Mouse (Mus musculus) fibroblast of lung, adult 2 months (primary cell): Measurements from ENCODE around the gene Zc2hc1c.
"Not testable (repeated sequence)": the region's sequence is repeated elsewhere in the genome, so short reads cannot be mapped to it uniquely, and the experiment has no call there.

Source experiments
- DNase-seq: peaks from one replicate; pipeline ENCODE4 v3.0.0-alpha.2; 2011; ENCODE audit warnings: low read depth

The Zc2hc1c gene

GRCm38 (mm10) chr12:85288486-85289156 lies at the start of gene Zc2hc1c:
Gene Zc2hc1c, plus strand, starts transcription at chr12:85288591.
- peak; percentile 78 for DNase-seq

- no peak for DNase-seq
Observed at GRCm38 (mm10) chr12:85252083-85252482, 36.3 kb upstream of the Zc2hc1c start.

- no peak for DNase-seq
Observed at GRCm38 (mm10) chr12:85256074-85256751, 32.2 kb upstream of the Zc2hc1c start.

GRCm38 (mm10) chr12:85257008-85257639 lies 31.3 kb upstream of the Zc2hc1c start:
- DNase-seq: no peak

- no peak for DNase-seq
Observed at GRCm38 (mm10) chr12:85262489-85262888, 25.9 kb upstream of the Zc2hc1c start.

GRCm38 (mm10) chr12:85263190-85263589 lies 25.2 kb upstream of the Zc2hc1c start:
- DNase-seq: no peak

GRCm38 (mm10) chr12:85264531-85264930 lies 23.9 kb upstream of the Zc2hc1c start:
- DNase-seq: no peak

GRCm38 (mm10) chr12:85264940-85265339 lies 23.5 kb upstream of the Zc2hc1c start:
- DNase-seq: no peak

- DNase-seq: no peak
Observed at GRCm38 (mm10) chr12:85266248-85266647, 22.1 kb upstream of the Zc2hc1c start.

GRCm38 (mm10) chr12:85269821-85270220 lies 18.6 kb upstream of the Zc2hc1c start:
- no peak for DNase-seq

GRCm38 (mm10) chr12:85270319-85270718 lies 18.1 kb upstream of the Zc2hc1c start, which contains the start of gene Mlh3:
Gene Mlh3, minus strand, starts transcription at chr12:85270599.
- no peak for DNase-seq

GRCm38 (mm10) chr12:85271132-85271842 lies 17.1 kb upstream of the Zc2hc1c start:
- DNase-seq: no peak

- no peak for DNase-seq
Observed at GRCm38 (mm10) chr12:85271843-85272206, 16.6 kb upstream of the Zc2hc1c start.

- no peak for DNase-seq
Observed at GRCm38 (mm10) chr12:85273508-85273907, 14.9 kb upstream of the Zc2hc1c start.

GRCm38 (mm10) chr12:85276273-85276672 lies 12.1 kb upstream of the Zc2hc1c start:
- DNase-seq: no peak

- no peak for DNase-seq
Observed at GRCm38 (mm10) chr12:85278919-85279318, 9.5 kb upstream of the Zc2hc1c start.

- DNase-seq: no peak
Observed at GRCm38 (mm10) chr12:85279396-85280080, 8.9 kb upstream of the Zc2hc1c start.

GRCm38 (mm10) chr12:85280105-85280844 lies 8.1 kb upstream of the Zc2hc1c start:
- DNase-seq: peak; percentile 97

GRCm38 (mm10) chr12:85280845-85281651 lies 7.3 kb upstream of the Zc2hc1c start:
- DNase-seq: no peak

- DNase-seq: not testable (repeated sequence)
Observed at GRCm38 (mm10) chr12:85281756-85282155, 6.6 kb upstream of the Zc2hc1c start.
